Mouse (Mus musculus): ENCODE measurements around the gene Mylip. TPM values are rescaled to one million over a fixed set of nuclear protein-coding genes. Genes with fewer than 3 reads are reported as not detected.

Gene Mylip
- polyA plus RNA-seq, 1 experiment = 10.6 TPM

- no peaks in the 10 kb centered on the region for H3K4me1 ChIP-seq (ENCODE audit: control insufficient read depth, insufficient read depth, low read length)
- DNase-seq = peak in 1 of 2 experiments; percentile 26
Measured at GRCm38 (mm10) chr13:45391854-45392454, 2.4 kb downstream of the Mylip start.

GRCm38 (mm10) chr13:45394221-45394768 lies 4.8 kb downstream of the Mylip start:
- WGBS = 67% methylated on average over 8 of the region's 8 CpGs
- Histone ChIP-seq H3K27me3 (ENCODE audit: control insufficient read depth, insufficient read depth, low read length) (no peaks in the 10 kb centered on the region), H3K4me3 (replicated peaks; ENCODE audit: insufficient read depth, low read depth, low read length) (no peak overlapping the region)

More at GRCm38 (mm10) chr13:45391854-45392454, 2.4 kb downstream of the Mylip start:
- H3K27me3 ChIP-seq (ENCODE audit: control insufficient read depth, insufficient read depth, low read length) = no peaks in the 10 kb centered on the region
- no peak for TF ChIP-seq CTCF (IDR thresholded peaks at IDR 0.05; ENCODE audit: borderline replicate concordance, insufficient read depth, low read depth, low read length)
- 64% methylated on average over 9 of the region's 9 CpGs for WGBS
- H3K27ac ChIP-seq (ENCODE audit: insufficient read depth, low read length) = no peak overlapping the region
- H3K4me3 ChIP-seq (replicated peaks; ENCODE audit: insufficient read depth, low read depth, low read length) = no peak overlapping the region

GRCm38 (mm10) chr13:45396724-45397123 lies 7.2 kb downstream of the Mylip start:
- H3K27me3 ChIP-seq (ENCODE audit: control insufficient read depth, insufficient read depth, low read length) = no peaks in the 10 kb centered on the region
- no peaks in the 10 kb centered on the region for H3K4me1 ChIP-seq (ENCODE audit: control insufficient read depth, insufficient read depth, low read length)
- DNase-seq = no peak
- no peak for TF ChIP-seq CTCF (IDR thresholded peaks at IDR 0.05; ENCODE audit: borderline replicate concordance, insufficient read depth, low read depth, low read length)
- H3K4me3 ChIP-seq (replicated peaks; ENCODE audit: insufficient read depth, low read depth, low read length) = no peak overlapping the region
- H3K27ac ChIP-seq (ENCODE audit: insufficient read depth, low read length) = no peak overlapping the region
- WGBS = 91% methylated on average over 8 of the region's 8 CpGs

More at GRCm38 (mm10) chr13:45394221-45394768, 4.8 kb downstream of the Mylip start:
- H3K4me1 ChIP-seq (ENCODE audit: control insufficient read depth, insufficient read depth, low read length) = no peaks in the 10 kb centered on the region
- H3K27ac ChIP-seq (ENCODE audit: insufficient read depth, low read length) = no peak overlapping the region
- TF ChIP-seq CTCF (IDR thresholded peaks at IDR 0.05; ENCODE audit: borderline replicate concordance, insufficient read depth, low read depth, low read length) (no peak), POLR2A (IDR thresholded peaks at IDR 0.05; ENCODE audit: borderline replicate concordance, insufficient read depth, low read length) (no peak)
- no peak for DNase-seq

DNA sequence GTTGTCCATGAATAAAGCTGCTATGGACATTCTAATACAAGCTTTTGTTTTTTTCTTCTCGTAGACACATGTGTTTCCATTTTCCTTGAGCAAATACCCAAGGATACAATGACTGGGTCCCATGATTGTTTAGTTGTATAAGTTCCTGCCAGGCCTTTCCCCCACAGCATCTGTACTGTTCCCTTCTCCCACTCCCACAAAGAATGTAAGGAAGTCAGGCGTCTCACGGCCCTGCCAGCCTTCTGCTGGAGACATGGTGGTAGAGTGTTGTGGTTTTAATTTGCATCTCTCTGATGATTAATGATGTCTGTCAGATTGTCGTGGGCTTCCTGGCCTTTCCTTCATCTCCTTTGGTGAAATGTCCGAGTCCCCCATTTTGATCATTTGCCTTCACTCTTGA lies 7.7 kb downstream of the Mylip start:
- no peak for TF ChIP-seq POLR2A (IDR thresholded peaks at IDR 0.05; ENCODE audit: borderline replicate concordance, insufficient read depth, low read length)
- TF ChIP-seq CTCF (IDR thresholded peaks at IDR 0.05; ENCODE audit: borderline replicate concordance, insufficient read depth, low read depth, low read length) = no peak
- H3K27me3 ChIP-seq (ENCODE audit: control insufficient read depth, insufficient read depth, low read length) = no peaks in the 10 kb centered on the region
- no peak for DNase-seq
- H3K4me1 ChIP-seq (ENCODE audit: control insufficient read depth, insufficient read depth, low read length) = no peaks in the 10 kb centered on the region
- H3K27ac ChIP-seq (ENCODE audit: insufficient read depth, low read length) = no peak overlapping the region
- 66% methylated on average over 5 of the region's 5 CpGs for WGBS
- H3K4me3 ChIP-seq (replicated peaks; ENCODE audit: insufficient read depth, low read depth, low read length) = no peak overlapping the region

DNA sequence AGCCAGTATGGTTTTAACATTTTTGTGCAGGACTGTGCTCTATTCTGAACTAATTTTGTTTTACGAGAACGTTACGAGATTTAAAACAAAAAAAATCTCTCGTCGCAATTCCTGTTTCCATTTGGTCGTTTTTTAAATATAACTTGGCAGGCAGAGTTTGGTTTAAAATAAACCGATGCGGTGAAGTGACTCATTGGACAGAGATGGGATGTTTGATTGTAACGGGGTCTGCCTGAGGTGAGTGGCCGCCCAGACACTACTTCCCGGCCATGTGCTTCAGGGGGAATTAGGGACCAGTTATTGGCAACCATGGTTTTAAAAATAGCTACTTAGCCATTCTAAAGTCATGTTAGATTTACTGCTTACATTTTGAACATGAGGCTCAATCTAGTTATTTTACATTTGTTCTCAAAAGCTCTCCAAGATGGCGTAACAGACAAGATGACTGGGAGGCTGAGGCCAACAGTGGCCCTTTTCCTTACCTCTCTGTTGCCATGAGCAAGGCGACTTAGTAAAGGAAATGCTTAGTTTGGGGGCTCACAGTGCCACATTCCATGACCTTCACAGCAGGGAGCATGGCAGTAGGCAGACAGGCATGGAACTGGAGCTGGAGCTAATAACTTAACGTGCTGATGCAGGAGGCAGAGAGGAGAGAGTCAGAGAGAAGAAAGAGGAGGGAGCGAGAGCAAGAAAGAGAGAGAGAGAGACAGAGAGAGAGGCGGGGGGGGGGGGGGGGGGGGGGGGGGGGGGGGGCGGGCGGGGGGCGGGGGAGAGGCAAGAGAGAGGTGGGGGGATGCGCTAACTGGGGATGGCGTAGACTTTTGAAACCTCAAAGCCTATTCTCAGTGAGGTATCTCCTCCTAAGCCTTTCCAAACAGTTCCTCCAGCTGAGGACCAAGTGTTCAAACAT lies 8.6 kb downstream of the Mylip start:
- H3K27ac ChIP-seq (ENCODE audit: insufficient read depth, low read length) = no peak overlapping the region
- WGBS = 82% methylated on average over 20 of the region's 21 CpGs

DNA sequence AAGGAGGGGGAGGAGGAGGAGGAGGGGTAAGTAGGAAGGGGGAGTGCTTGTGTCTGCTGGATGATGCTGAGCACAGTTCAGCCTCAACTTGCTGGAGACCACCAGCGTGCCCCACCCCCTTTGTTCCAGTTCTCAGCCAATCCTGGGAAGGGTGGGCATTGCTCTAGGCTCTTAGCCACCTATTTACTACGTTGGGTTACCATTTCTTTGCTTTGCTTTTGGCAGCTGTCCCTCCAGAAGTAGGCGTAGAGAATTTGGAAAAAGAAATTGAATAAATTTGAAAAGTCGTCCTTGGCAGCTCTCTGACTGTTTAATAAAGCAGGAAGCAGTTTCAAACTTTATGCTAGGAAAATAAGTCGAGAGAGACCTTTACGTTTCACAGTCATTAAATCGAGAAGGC lies 11.2 kb downstream of the Mylip start:
- TF ChIP-seq POLR2A (IDR thresholded peaks at IDR 0.05; ENCODE audit: borderline replicate concordance, insufficient read depth, low read length) (no peak), CTCF (IDR thresholded peaks at IDR 0.05; ENCODE audit: borderline replicate concordance, insufficient read depth, low read depth, low read length) (no peak)
- H3K4me1 ChIP-seq (ENCODE audit: control insufficient read depth, insufficient read depth, low read length) = no peaks in the 10 kb centered on the region
- 59% methylated on average over 7 of the region's 7 CpGs for WGBS
- H3K27me3 ChIP-seq (ENCODE audit: control insufficient read depth, insufficient read depth, low read length) = no peaks in the 10 kb centered on the region
- DNase-seq = peak in 1 of 2 experiments; percentile 39
- H3K4me3 ChIP-seq (replicated peaks; ENCODE audit: insufficient read depth, low read depth, low read length) = no peak overlapping the region
- H3K27ac ChIP-seq (ENCODE audit: insufficient read depth, low read length) = no peak overlapping the region

More for the DNA sequence above, 8.6 kb downstream of the Mylip start:
- no peak for DNase-seq
- no peaks in the 10 kb centered on the region for H3K27me3 ChIP-seq (ENCODE audit: control insufficient read depth, insufficient read depth, low read length)
- no peaks in the 10 kb centered on the region for H3K4me1 ChIP-seq (ENCODE audit: control insufficient read depth, insufficient read depth, low read length)
- TF ChIP-seq POLR2A (IDR thresholded peaks at IDR 0.05; ENCODE audit: borderline replicate concordance, insufficient read depth, low read length) (no peak), CTCF (IDR thresholded peaks at IDR 0.05; ENCODE audit: borderline replicate concordance, insufficient read depth, low read depth, low read length) (no peak)
- no peak overlapping the region for H3K4me3 ChIP-seq (replicated peaks; ENCODE audit: insufficient read depth, low read depth, low read length)

GRCm38 (mm10) chr13:45401816-45402215 lies 12.3 kb downstream of the Mylip start:
- Histone ChIP-seq H3K4me1 (ENCODE audit: control insufficient read depth, insufficient read depth, low read length) (no peaks in the 10 kb centered on the region), H3K27ac (ENCODE audit: insufficient read depth, low read length) (no peak overlapping the region), H3K4me3 (replicated peaks; ENCODE audit: insufficient read depth, low read depth, low read length) (no peak overlapping the region), H3K27me3 (ENCODE audit: control insufficient read depth, insufficient read depth, low read length) (no peaks in the 10 kb centered on the region)
- no peak for DNase-seq
- TF ChIP-seq CTCF (IDR thresholded peaks at IDR 0.05; ENCODE audit: borderline replicate concordance, insufficient read depth, low read depth, low read length) (no peak), POLR2A (IDR thresholded peaks at IDR 0.05; ENCODE audit: borderline replicate concordance, insufficient read depth, low read length) (no peak)
- 87% methylated on average over 7 of the region's 7 CpGs for WGBS
